Mouse (Mus musculus) lung, adult 2 months (tissue): ENCODE measurements at regions not wholly inside any gene's neighbourhood (a gene's known extent, or its start where the extent isn't known, plus 50 kb on each side); places are given as distances from the start of the nearest gene placed in this dataset.

Experiments used
- CTCF ChIP-seq: fragments of 200-500 bp; IDR thresholded peaks from 2 replicates; pipeline ENCODE4 v1.5.1; 2011; ENCODE audit warnings: mild to moderate bottlenecking, low read length, control low read depth; ENCODE audit not compliant: insufficient read depth
- POLR2A ChIP-seq: fragments of 200-500 bp; IDR thresholded peaks from 2 replicates; pipeline ENCODE4 v1.6.1; 2011; ENCODE audit warnings: low read depth, mild to moderate bottlenecking, control low read depth, low read length, borderline replicate concordance; ENCODE audit errors: extremely low read depth

- no peak for TF ChIP-seq CTCF
- TF ChIP-seq POLR2A: no peak
Measured at GRCm38 (mm10) chr9:31608084-31608870, 144.0 kb upstream of the Tmem45b start.
